Mouse (Mus musculus) testis, adult 2 months (tissue): ENCODE data around the gene Ltbp1. TPM values are rescaled to one million over a fixed set of nuclear protein-coding genes. Genes with fewer than 3 reads are reported as not detected.

ENCODE experiments used
- H3K27ac ChIP-seq: fragments of 200-500 bp; 2 replicates; pipeline ENCODE4 v1.5.1; 2012; ENCODE audit warnings: low read depth, low read length; ENCODE audit not compliant: control insufficient read depth, insufficient read depth
- H3K27me3 ChIP-seq: fragments of 200-500 bp; 2 replicates; pipeline ENCODE4 v1.6.1; 2012; ENCODE audit warnings: mild to moderate bottlenecking, low read length, moderate library complexity; ENCODE audit not compliant: control insufficient read depth, insufficient read depth
- H3K36me3 ChIP-seq: fragments of 200-500 bp; 2 replicates; pipeline ENCODE4 v1.6.1; 2012; ENCODE audit warnings: mild to moderate bottlenecking, low read length; ENCODE audit not compliant: control insufficient read depth, insufficient read depth
- H3K4me1 ChIP-seq: fragments of 200-500 bp; 2 replicates; pipeline ENCODE4 v1.6.1; 2012; ENCODE audit warnings: low read length; ENCODE audit not compliant: control insufficient read depth, insufficient read depth
- H3K4me3 ChIP-seq: fragments of 200-500 bp; 2 replicates; pipeline ENCODE4 v1.5.1; 2012; ENCODE audit warnings: low read depth, mild to moderate bottlenecking, low read length, moderate library complexity, mixed read lengths; ENCODE audit not compliant: control insufficient read depth
- CTCF ChIP-seq: fragments of 200-500 bp; IDR thresholded peaks from 2 replicates; pipeline ENCODE4 v1.5.1; 2012; ENCODE audit warnings: low read depth, mild to moderate bottlenecking, inconsistent platforms, low read length, moderate library complexity; ENCODE audit not compliant: control insufficient read depth, insufficient read depth, insufficient replicate concordance
- POLR2A ChIP-seq: fragments of 200-500 bp; IDR thresholded peaks from 2 replicates; pipeline ENCODE4 v1.6.1; 2012; ENCODE audit warnings: low read depth, mild to moderate bottlenecking, inconsistent platforms, low read length, moderate library complexity; ENCODE audit not compliant: control insufficient read depth
- polyA plus RNA-seq: library from polyadenylated mRNA; depleted of rRNA; stranded (reverse); fragments of >200 nt; gene quantifications from 2 replicates; pipeline ENCODE4 v1.2.3, GENCODE M21; 2012

Ltbp1 gene
- polyA plus RNA-seq, 1 experiment = 2.9 TPM

DNA sequence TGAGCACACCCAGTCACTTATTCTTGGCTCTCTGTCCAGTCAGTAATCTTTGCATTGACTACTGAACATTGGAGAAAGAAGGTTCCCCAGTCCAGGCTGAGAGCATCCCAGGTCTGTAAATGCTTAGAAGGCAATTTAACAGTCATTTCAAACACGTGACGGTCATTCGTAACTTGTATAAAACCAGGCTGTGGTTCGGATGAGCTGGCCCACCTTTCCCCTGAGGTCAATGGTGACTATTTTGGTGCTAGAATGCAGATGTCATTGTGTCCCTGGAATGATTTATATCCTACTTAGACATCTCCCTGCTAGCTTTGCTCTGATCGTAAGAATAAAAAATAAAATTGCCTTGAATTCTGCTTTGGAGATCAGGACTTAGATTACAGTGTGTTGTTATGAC lies 63.9 kb downstream of the Ltbp1 start:
- H3K27ac ChIP-seq = no peak overlapping the region
- H3K4me1 ChIP-seq = no peaks in the 10 kb centered on the region
- no peak overlapping the region for H3K4me3 ChIP-seq
- TF ChIP-seq CTCF = no peak
- no peak for TF ChIP-seq POLR2A
- no peaks in the 10 kb centered on the region for H3K36me3 ChIP-seq
- no peaks in the 10 kb centered on the region for H3K27me3 ChIP-seq

DNA sequence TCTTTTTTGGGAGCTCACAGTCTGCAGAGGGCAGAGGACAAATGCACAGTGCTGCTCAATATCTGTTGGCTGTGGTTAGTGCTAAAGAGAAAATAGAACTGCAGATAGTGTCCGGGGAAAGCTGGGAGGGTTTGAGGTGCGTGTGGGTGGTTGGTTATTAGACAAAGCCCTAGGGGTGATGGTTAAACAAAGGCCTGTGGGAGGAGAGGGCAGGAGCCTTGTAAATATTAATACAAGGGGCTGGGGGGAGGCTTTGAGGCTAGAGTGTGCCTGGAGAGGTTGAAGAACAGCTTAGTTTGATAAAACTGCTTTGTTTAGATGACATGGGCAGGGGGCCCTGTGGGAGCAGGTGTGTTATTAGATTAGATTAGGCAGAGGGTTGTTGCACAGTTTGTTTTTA lies 65.8 kb downstream of the Ltbp1 start:
- H3K27me3 ChIP-seq = no peaks in the 10 kb centered on the region

DNA sequence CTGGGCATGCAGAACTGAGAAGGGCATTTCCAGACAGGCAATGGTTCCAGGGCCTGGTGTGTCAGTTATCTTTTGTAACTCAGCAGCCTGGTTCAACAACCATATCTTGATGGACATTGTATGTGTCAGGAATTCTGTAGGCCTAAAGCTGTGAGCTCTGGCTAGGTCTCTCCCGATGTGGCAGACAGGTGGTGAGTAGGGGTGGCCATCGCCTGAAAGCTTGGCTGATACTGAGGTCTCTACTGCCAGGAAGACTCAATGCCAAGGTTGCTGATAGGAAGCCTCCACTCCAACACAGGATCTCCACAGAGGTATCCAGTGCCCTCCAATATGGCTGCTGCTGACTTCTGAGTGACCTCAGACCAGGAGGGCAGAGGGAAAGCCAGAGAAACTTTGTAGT lies 66.4 kb downstream of the Ltbp1 start:
- Histone ChIP-seq H3K27ac (no peak overlapping the region), H3K4me1 (peaks cover 2% of the 10 kb centered on the region; the same call in 1 of the 2 replicates), H3K4me3 (no peak overlapping the region), H3K36me3 (no peaks in the 10 kb centered on the region), H3K27me3 (no peaks in the 10 kb centered on the region)
- TF ChIP-seq POLR2A (no peak), CTCF (no peak)

More for the DNA sequence above, 65.8 kb downstream of the Ltbp1 start:
- Histone ChIP-seq H3K4me3 (no peak overlapping the region), H3K4me1 (peaks cover 2% of the 10 kb centered on the region; the same call in 1 of the 2 replicates), H3K36me3 (no peaks in the 10 kb centered on the region), H3K27ac (no peak overlapping the region)
- TF ChIP-seq CTCF = no peak
- no peak for TF ChIP-seq POLR2A

DNA sequence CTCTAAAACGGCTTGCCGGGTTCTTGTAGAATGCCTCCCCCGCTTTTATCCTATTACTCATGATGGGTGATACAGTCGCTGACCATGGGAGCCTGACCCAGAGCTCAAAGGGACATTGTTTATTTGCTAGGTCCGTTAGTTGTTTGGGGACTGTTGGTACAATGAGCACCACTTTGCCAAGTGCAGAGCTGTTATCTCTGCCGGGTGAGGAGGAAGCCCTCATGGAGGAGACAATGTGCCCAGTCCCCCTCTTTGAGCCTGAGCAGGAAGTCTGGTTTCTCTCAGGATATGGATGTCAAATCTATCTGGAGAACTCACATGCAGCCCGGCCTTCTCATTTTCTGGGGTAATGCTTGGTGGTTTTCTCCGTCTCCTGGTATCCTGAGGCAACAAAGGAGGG lies 68.5 kb downstream of the Ltbp1 start:
- Histone ChIP-seq H3K4me1 (peaks cover 2% of the 10 kb centered on the region; the same call in 1 of the 2 replicates), H3K36me3 (no peaks in the 10 kb centered on the region), H3K4me3 (no peak overlapping the region), H3K27ac (no peak overlapping the region), H3K27me3 (no peaks in the 10 kb centered on the region)
- TF ChIP-seq CTCF (no peak), POLR2A (no peak)

DNA sequence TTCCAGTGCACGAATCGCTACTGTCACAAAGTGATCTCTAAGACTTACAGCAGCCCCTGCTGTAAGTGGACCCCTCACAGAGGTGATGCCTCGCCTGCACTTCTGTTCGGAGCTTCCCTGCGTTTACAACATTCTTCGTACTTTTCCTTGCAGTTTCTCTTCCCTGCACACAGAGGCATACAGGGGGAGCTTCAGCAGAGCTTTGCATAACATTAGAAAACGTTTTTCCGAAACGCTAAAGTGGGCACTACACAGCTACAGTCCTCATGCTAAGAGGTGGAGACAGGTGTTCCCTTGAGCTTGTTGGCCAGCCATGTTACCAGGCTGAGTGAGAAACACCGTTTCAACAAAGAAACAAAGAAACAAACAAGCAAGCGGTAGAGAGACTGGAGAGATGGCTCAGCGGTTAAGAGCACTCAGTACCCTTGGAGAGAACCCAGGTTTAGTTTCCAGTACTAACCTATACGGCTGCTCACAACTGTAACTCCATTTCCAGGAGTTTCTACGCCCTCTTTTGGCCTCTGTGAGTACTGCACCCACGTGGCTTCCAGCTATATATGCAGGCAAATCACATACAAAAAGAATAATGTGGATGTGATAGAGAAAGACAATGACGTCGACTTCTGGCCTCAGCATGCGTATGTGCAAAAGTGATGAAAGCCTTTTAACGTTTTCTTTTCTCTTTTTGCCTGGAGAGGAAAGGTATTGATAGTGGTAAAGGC lies 69.8 kb downstream of the Ltbp1 start:
- peaks cover 2% of the 10 kb centered on the region; the same call in 1 of the 2 replicates for H3K4me1 ChIP-seq
- TF ChIP-seq POLR2A (no peak), CTCF (peak; percentile 8; the same call in 1 of the 2 replicates)
- no peaks in the 10 kb centered on the region for H3K27me3 ChIP-seq
- no peak overlapping the region for H3K27ac ChIP-seq
- H3K36me3 ChIP-seq = no peaks in the 10 kb centered on the region
- no peak overlapping the region for H3K4me3 ChIP-seq

- Histone ChIP-seq H3K4me1 (no peaks in the 10 kb centered on the region), H3K27ac (no peak overlapping the region), H3K36me3 (no peaks in the 10 kb centered on the region), H3K4me3 (no peak overlapping the region), H3K27me3 (no peaks in the 10 kb centered on the region)
- TF ChIP-seq CTCF (no peak), POLR2A (no peak)
Observed at GRCm38 (mm10) chr17:75081401-75081800, 76.0 kb downstream of the Ltbp1 start.

- H3K4me1 ChIP-seq = no peaks in the 10 kb centered on the region
- H3K27me3 ChIP-seq = no peaks in the 10 kb centered on the region
- no peak overlapping the region for H3K4me3 ChIP-seq
- no peak overlapping the region for H3K27ac ChIP-seq
- no peak for TF ChIP-seq CTCF
- no peak for TF ChIP-seq POLR2A
- H3K36me3 ChIP-seq = no peaks in the 10 kb centered on the region
Observed at GRCm38 (mm10) chr17:75082449-75082848, 77.1 kb downstream of the Ltbp1 start.

DNA sequence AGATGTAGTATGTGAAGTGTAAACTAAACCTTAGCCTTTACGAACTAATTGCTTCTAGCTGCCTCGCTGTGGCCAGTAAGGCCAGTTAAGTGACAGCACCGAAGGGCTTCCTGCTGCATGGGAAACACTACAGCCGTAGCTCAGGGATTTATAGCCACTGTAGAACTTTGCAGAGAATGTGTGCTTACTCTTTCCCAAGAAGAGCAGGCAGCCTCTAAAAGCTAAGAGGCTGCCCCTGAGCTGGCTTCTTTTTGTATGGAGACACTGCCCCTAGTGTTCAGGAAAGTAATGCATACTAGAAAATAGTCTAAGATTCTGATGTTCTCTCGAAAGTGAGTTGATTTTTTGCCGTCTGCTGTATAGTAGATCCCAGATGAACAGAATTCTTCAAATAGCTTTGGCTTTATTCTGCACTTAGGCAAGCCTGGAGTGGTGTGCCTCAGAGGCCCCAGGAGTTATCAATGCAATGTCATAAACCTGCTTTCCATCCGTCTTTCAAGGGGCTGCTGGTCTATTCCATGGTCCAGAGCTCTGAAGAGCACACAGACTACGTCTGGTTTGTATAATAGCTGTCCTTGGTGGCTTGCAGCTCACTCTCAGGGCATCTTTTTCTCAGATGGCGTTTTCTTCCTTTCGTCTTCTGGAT lies 82.1 kb downstream of the Ltbp1 start:
- no peak overlapping the region for H3K27ac ChIP-seq
- TF ChIP-seq CTCF (no peak), POLR2A (no peak)

More for the DNA sequence above, 82.1 kb downstream of the Ltbp1 start:
- H3K4me1 ChIP-seq = no peaks in the 10 kb centered on the region
- no peaks in the 10 kb centered on the region for H3K27me3 ChIP-seq
- no peak overlapping the region for H3K4me3 ChIP-seq
- no peaks in the 10 kb centered on the region for H3K36me3 ChIP-seq
